Mouse (Mus musculus): ENCODE data around the gene Atg2b. TPM values are rescaled to one million over a fixed set of nuclear protein-coding genes. Genes with fewer than 3 reads are reported as not detected.

Atg2b gene
- total and polyA plus RNA-seq, 2 experiments from 2014 or later = 8.3 to 41.2 TPM

- WGBS = 86% methylated on average over 8 of the region's 8 CpGs
Observed at GRCm38 (mm10) chr12:105697104-105697780, 12.2 kb upstream of the Atg2b start.

GRCm38 (mm10) chr12:105695848-105696247, 10.8 kb upstream of the Atg2b start:
- Histone ChIP-seq H3K27ac (ENCODE audit: low read depth, low read length) (no peak overlapping the region), H3K27me3 (ENCODE audit: insufficient read depth, low read length) (no peaks in the 10 kb centered on the region), H3K9ac (no peak overlapping the region), H3K36me3 (ENCODE audit: insufficient read depth) (peaks cover 27% of the 10 kb centered on the region), H3K9me3 (ENCODE audit: low read length) (no peaks in the 10 kb centered on the region), H3K4me2 (ENCODE audit: low read depth) (no peak overlapping the region), H3K4me3 (ENCODE audit: low read depth, low read length) (no peak overlapping the region), H3K4me1 (ENCODE audit: insufficient read depth) (no peaks in the 10 kb centered on the region)
- DNase-seq (no peak), ATAC-seq (no peak)
- TF ChIP-seq CTCF (IDR thresholded peaks at IDR 0.05; ENCODE audit: low read depth) = no peak
- 80% methylated on average over 7 of the region's 7 CpGs for WGBS

More at GRCm38 (mm10) chr12:105697104-105697780, 12.2 kb upstream of the Atg2b start:
- Histone ChIP-seq H3K36me3 (ENCODE audit: insufficient read depth) (peaks cover 28% of the 10 kb centered on the region), H3K9me3 (ENCODE audit: low read length) (no peaks in the 10 kb centered on the region), H3K27ac (ENCODE audit: low read depth, low read length) (no peak overlapping the region), H3K4me1 (ENCODE audit: insufficient read depth) (no peaks in the 10 kb centered on the region), H3K4me2 (ENCODE audit: low read depth) (no peak overlapping the region), H3K9ac (no peak overlapping the region), H3K27me3 (ENCODE audit: insufficient read depth, low read length) (no peaks in the 10 kb centered on the region), H3K4me3 (ENCODE audit: low read depth, low read length) (no peak overlapping the region)
- TF ChIP-seq CTCF (IDR thresholded peaks at IDR 0.05; ENCODE audit: low read depth) = no peak
- ATAC-seq (no peak), DNase-seq (no peak)

GRCm38 (mm10) chr12:105694021-105694420, 9.0 kb upstream of the Atg2b start:
- TF ChIP-seq CTCF (IDR thresholded peaks at IDR 0.05; ENCODE audit: low read depth) = no peak
- Histone ChIP-seq H3K4me2 (ENCODE audit: low read depth) (no peak overlapping the region), H3K27me3 (ENCODE audit: insufficient read depth, low read length) (no peaks in the 10 kb centered on the region), H3K9me3 (ENCODE audit: low read length) (no peaks in the 10 kb centered on the region), H3K36me3 (ENCODE audit: insufficient read depth) (peaks cover 17% of the 10 kb centered on the region), H3K4me3 (ENCODE audit: low read depth, low read length) (no peak overlapping the region), H3K9ac (no peak overlapping the region), H3K27ac (ENCODE audit: low read depth, low read length) (no peak overlapping the region), H3K4me1 (ENCODE audit: insufficient read depth) (no peaks in the 10 kb centered on the region)
- no peak for DNase-seq
- 92% methylated on average over 2 of the region's 2 CpGs for WGBS
- no peak for ATAC-seq

- no peak overlapping the region for H3K9ac ChIP-seq
- no peak overlapping the region for H3K4me2 ChIP-seq (ENCODE audit: low read depth)
- no peak for TF ChIP-seq CTCF (IDR thresholded peaks at IDR 0.05; ENCODE audit: low read depth)
- H3K9me3 ChIP-seq (ENCODE audit: low read length) = no peaks in the 10 kb centered on the region
- 95% methylated on average over 13 of the region's 13 CpGs for WGBS
- no peaks in the 10 kb centered on the region for H3K4me1 ChIP-seq (ENCODE audit: insufficient read depth)
- peaks cover 17% of the 10 kb centered on the region for H3K36me3 ChIP-seq (ENCODE audit: insufficient read depth)
- no peaks in the 10 kb centered on the region for H3K27me3 ChIP-seq (ENCODE audit: insufficient read depth, low read length)
- H3K27ac ChIP-seq (ENCODE audit: low read depth, low read length) = no peak overlapping the region
- DNase-seq (no peak), ATAC-seq (no peak)
- no peak overlapping the region for H3K4me3 ChIP-seq (ENCODE audit: low read depth, low read length)
Observed at GRCm38 (mm10) chr12:105689435-105689834, 4.4 kb upstream of the Atg2b start.

- 88% methylated on average over 4 of the region's 4 CpGs for WGBS
- Histone ChIP-seq H3K27me3 (ENCODE audit: insufficient read depth, low read length) (no peaks in the 10 kb centered on the region), H3K9me3 (ENCODE audit: low read length) (no peaks in the 10 kb centered on the region)
Observed at GRCm38 (mm10) chr12:105688546-105688945, 3.5 kb upstream of the Atg2b start.

GRCm38 (mm10) chr12:105687416-105687815, 2.4 kb upstream of the Atg2b start:
- Histone ChIP-seq H3K27me3 (ENCODE audit: insufficient read depth, low read length) (no peaks in the 10 kb centered on the region), H3K27ac (ENCODE audit: low read depth, low read length) (no peak overlapping the region), H3K4me3 (ENCODE audit: low read depth, low read length) (no peak overlapping the region), H3K9ac (no peak overlapping the region), H3K4me2 (ENCODE audit: low read depth) (no peak overlapping the region), H3K4me1 (ENCODE audit: insufficient read depth) (peaks cover 12% of the 10 kb centered on the region), H3K9me3 (ENCODE audit: low read length) (no peaks in the 10 kb centered on the region), H3K36me3 (ENCODE audit: insufficient read depth) (peaks cover 14% of the 10 kb centered on the region)
- TF ChIP-seq CTCF (IDR thresholded peaks at IDR 0.05; ENCODE audit: low read depth) = no peak
- ATAC-seq (no peak), DNase-seq (no peak)
- 85% methylated on average over 4 of the region's 4 CpGs for WGBS

More at GRCm38 (mm10) chr12:105688546-105688945, 3.5 kb upstream of the Atg2b start:
- Histone ChIP-seq H3K36me3 (ENCODE audit: insufficient read depth) (peaks cover 14% of the 10 kb centered on the region), H3K4me2 (ENCODE audit: low read depth) (no peak overlapping the region), H3K9ac (no peak overlapping the region), H3K4me3 (ENCODE audit: low read depth, low read length) (no peak overlapping the region), H3K27ac (ENCODE audit: low read depth, low read length) (no peak overlapping the region), H3K4me1 (ENCODE audit: insufficient read depth) (peaks cover 3% of the 10 kb centered on the region; the same call in 1 of the 2 replicates)
- DNase-seq = no peak
- ATAC-seq = no peak
- TF ChIP-seq CTCF (IDR thresholded peaks at IDR 0.05; ENCODE audit: low read depth) = no peak

- ATAC-seq (no peak), DNase-seq (no peak)
- TF ChIP-seq CTCF (IDR thresholded peaks at IDR 0.05; ENCODE audit: low read depth) = no peak
- Histone ChIP-seq H3K9me3 (ENCODE audit: low read length) (no peaks in the 10 kb centered on the region), H3K27me3 (ENCODE audit: insufficient read depth, low read length) (no peaks in the 10 kb centered on the region), H3K4me1 (ENCODE audit: insufficient read depth) (peaks cover 12% of the 10 kb centered on the region), H3K4me2 (ENCODE audit: low read depth) (0 out of 2 replicates have a peak overlapping the region, but pooled peaks have one; percentile 75), H3K4me3 (ENCODE audit: low read depth, low read length) (no peak overlapping the region), H3K27ac (ENCODE audit: low read depth, low read length) (no peak overlapping the region), H3K9ac (no peak overlapping the region), H3K36me3 (ENCODE audit: insufficient read depth) (peaks cover 10% of the 10 kb centered on the region; the same call in 1 of the 2 replicates)
- 93% methylated on average over 3 of the region's 3 CpGs for WGBS
Observed at GRCm38 (mm10) chr12:105686791-105687190, 1.8 kb upstream of the Atg2b start.

All from forebrain, postnatal 0 days (tissue).